Mouse (Mus musculus) CH12.LX (cell line): Measurements from ENCODE around the gene Rgl2. TPM values are rescaled to one million over a fixed set of nuclear protein-coding genes. Genes with fewer than 3 reads are reported as not detected.

Experiments
- DNase-seq: peaks from one replicate; pipeline ENCODE4 v3.0.0-alpha.2; 2013; ENCODE audit errors: extremely low read depth
- H3K27ac ChIP-seq: 2 replicates; pipeline ENCODE4 v1.5.1; 2012; ENCODE audit warnings: low read depth, mild to moderate bottlenecking, control low read depth, moderate library complexity; ENCODE audit not compliant: insufficient read depth
- H3K27me3 ChIP-seq: replicated peaks from 2 replicates; pipeline ENCODE3; 2012; ENCODE audit warnings: inconsistent platforms
- H3K36me3 ChIP-seq, 2 experiments: replicated peaks in 1 of 2; 2 replicates each; pipeline versions ENCODE3 to v1.6.1; 2012; ENCODE audit warnings: inconsistent platforms in 1 of 2, low read length in 1 of 2, mild to moderate bottlenecking in 1 of 2, mixed read lengths in 1 of 2, moderate library complexity in 1 of 2; ENCODE audit not compliant: control insufficient read depth in 1 of 2, insufficient read depth in 1 of 2
- H3K4me1 ChIP-seq, 2 experiments: 2 replicates each; pipeline ENCODE4 v1.6.1; 2012; ENCODE audit warnings: inconsistent platforms in 1 of 2, moderate library complexity in 1 of 2; ENCODE audit not compliant: insufficient read depth in 2 of 2, control insufficient read depth in 1 of 2
- H3K4me2 ChIP-seq: 2 replicates; pipeline ENCODE4 v1.6.1; 2012; ENCODE audit warnings: low read depth, mild to moderate bottlenecking, control low read depth; ENCODE audit not compliant: poor library complexity, insufficient read depth, severe bottlenecking
- H3K4me3 ChIP-seq, 3 experiments: fragments of 150-350 bp in 1 of 3; sonication (generic) in 1 of 3; replicated peaks in 1 of 3; 2 replicates each; pipeline versions ENCODE3 to v1.5.1; 2011 to 2012; ENCODE audit warnings: low read depth in 2 of 3, low read length in 2 of 3, mild to moderate bottlenecking in 2 of 3, moderate library complexity in 2 of 3, control low read depth in 1 of 3, improper control_type of control experiment in 1 of 3, inconsistent platforms in 1 of 3, mixed read lengths in 1 of 3; ENCODE audit not compliant: poor library complexity in 1 of 3
- H3K79me2 ChIP-seq: replicated peaks from 2 replicates; pipeline ENCODE4 v1.6.1; 2012; ENCODE audit warnings: mild to moderate bottlenecking, moderate library complexity; ENCODE audit not compliant: control insufficient read depth, poor library complexity, insufficient read depth, severe bottlenecking; ENCODE audit errors: extremely low read depth
- H3K9ac ChIP-seq: 2 replicates; pipeline ENCODE4 v1.6.1; 2012; ENCODE audit warnings: low read depth, mild to moderate bottlenecking, control low read depth, moderate library complexity; ENCODE audit not compliant: insufficient read depth
- H3K9me3 ChIP-seq: replicated peaks from 2 replicates; pipeline ENCODE3; 2012; ENCODE audit warnings: low read length, inconsistent platforms, mixed read lengths
- BHLHE40 ChIP-seq: IDR thresholded peaks from 2 replicates; pipeline ENCODE4 v1.6.1; 2011; ENCODE audit warnings: mild to moderate bottlenecking, low read depth, low read length, improper control_type of control experiment
- CHD1 ChIP-seq: IDR thresholded peaks from 2 replicates; pipeline ENCODE4 v1.6.1; 2012; ENCODE audit warnings: low read depth, low read length, improper control_type of control experiment, inconsistent platforms
- CTCF ChIP-seq, 2 experiments: IDR thresholded peaks in 1 of 2; conservative IDR thresholded peaks in 1 of 2; 2 replicates each; pipeline ENCODE4 v1.5.1; 2011 to 2012; ENCODE audit warnings: low read depth in 2 of 2, low read length in 2 of 2, improper control_type of control experiment in 1 of 2, inconsistent platforms in 1 of 2, mild to moderate bottlenecking in 1 of 2, moderate library complexity in 1 of 2
- E2F4 ChIP-seq: IDR thresholded peaks from 2 replicates; pipeline ENCODE4 v1.6.1; 2011; ENCODE audit warnings: low read depth, low read length, improper control_type of control experiment; ENCODE audit not compliant: insufficient replicate concordance
- EP300 ChIP-seq: IDR thresholded peaks from 2 replicates; pipeline ENCODE4 v1.6.1; 2011; ENCODE audit warnings: low read length, improper control_type of control experiment
- ETS1 ChIP-seq: conservative IDR thresholded peaks from 2 replicates; pipeline ENCODE4 v1.6.1; 2012; ENCODE audit warnings: low read depth, mild to moderate bottlenecking, inconsistent platforms, low read length, improper control_type of control experiment, moderate library complexity
- IRF4 ChIP-seq: IDR thresholded peaks from 2 replicates; pipeline ENCODE4 v1.6.1; 2014; ENCODE audit warnings: low read depth, mild to moderate bottlenecking, inconsistent platforms, low read length, improper control_type of control experiment
- JUN ChIP-seq: IDR thresholded peaks from 2 replicates; pipeline ENCODE4 v1.6.1; 2011; ENCODE audit warnings: low read depth, mild to moderate bottlenecking, low read length, improper control_type of control experiment, moderate library complexity; ENCODE audit not compliant: insufficient read depth
- JUND ChIP-seq: conservative IDR thresholded peaks from 2 replicates; pipeline ENCODE4 v1.6.1; 2011; ENCODE audit warnings: low read depth, low read length, improper control_type of control experiment
- KAT2A ChIP-seq: IDR thresholded peaks from 2 replicates; pipeline ENCODE4 v1.6.1; 2012; ENCODE audit warnings: low read length, improper control_type of control experiment, inconsistent platforms; ENCODE audit not compliant: insufficient replicate concordance
- MAZ ChIP-seq: IDR thresholded peaks from 2 replicates; pipeline ENCODE4 v1.6.1; 2012; ENCODE audit warnings: low read depth, mild to moderate bottlenecking, inconsistent platforms, low read length, improper control_type of control experiment, moderate library complexity
- MEF2A ChIP-seq: IDR thresholded peaks from 2 replicates; pipeline ENCODE4 v1.6.1; 2014; ENCODE audit warnings: low read depth, mild to moderate bottlenecking, inconsistent platforms, low read length, improper control_type of control experiment, borderline replicate concordance
- MYC ChIP-seq: IDR thresholded peaks from 2 replicates; pipeline ENCODE4 v1.6.1; 2011; ENCODE audit warnings: low read depth, mild to moderate bottlenecking, improper control_type of control experiment, low read length
- NRF1 ChIP-seq: IDR thresholded peaks from 2 replicates; pipeline ENCODE4 v1.6.1; 2014; ENCODE audit warnings: low read depth, mild to moderate bottlenecking, inconsistent platforms, low read length, improper control_type of control experiment, moderate library complexity
- PAX5 ChIP-seq: IDR thresholded peaks from 2 replicates; pipeline ENCODE4 v1.6.1; 2012; ENCODE audit warnings: low read length, inconsistent platforms, mixed read lengths
- POLR2A ChIP-seq: IDR thresholded peaks from 2 replicates; pipeline ENCODE4 v1.6.1; 2011; ENCODE audit warnings: low read depth, mild to moderate bottlenecking, improper control_type of control experiment, low read length
- RAD21 ChIP-seq: IDR thresholded peaks from 2 replicates; pipeline ENCODE4 v1.6.1; 2011; ENCODE audit warnings: low read depth, mild to moderate bottlenecking, low read length, improper control_type of control experiment, moderate library complexity
- SIN3A ChIP-seq: IDR thresholded peaks from 2 replicates; pipeline ENCODE4 v1.6.1; 2012; ENCODE audit warnings: low read length, improper control_type of control experiment, inconsistent platforms
- SMC3 ChIP-seq: IDR thresholded peaks from 2 replicates; pipeline ENCODE4 v1.6.1; 2011; ENCODE audit warnings: low read depth, low read length, improper control_type of control experiment
- TBP ChIP-seq: conservative IDR thresholded peaks from 2 replicates; pipeline ENCODE4 v1.6.1; 2011; ENCODE audit warnings: low read depth, low read length, improper control_type of control experiment
- TCF12 ChIP-seq: IDR thresholded peaks from 2 replicates; pipeline ENCODE4 v1.6.1; 2014; ENCODE audit warnings: low read depth, mild to moderate bottlenecking, inconsistent platforms, low read length, improper control_type of control experiment
- UBTF ChIP-seq: IDR thresholded peaks from 2 replicates; pipeline ENCODE4 v1.6.1; 2012; ENCODE audit warnings: low read depth, mild to moderate bottlenecking, inconsistent platforms, low read length, improper control_type of control experiment, moderate library complexity
- USF2 ChIP-seq: conservative IDR thresholded peaks from 2 replicates; pipeline ENCODE4 v1.6.1; 2011; ENCODE audit warnings: low read depth, low read length, improper control_type of control experiment
- ZC3H11A ChIP-seq: IDR thresholded peaks from 2 replicates; pipeline ENCODE4 v1.6.1; 2012; ENCODE audit warnings: low read depth, mild to moderate bottlenecking, inconsistent platforms, low read length, improper control_type of control experiment
- ZMIZ1 ChIP-seq: IDR thresholded peaks from 2 replicates; pipeline ENCODE4 v1.6.1; 2012; ENCODE audit warnings: low read depth, mild to moderate bottlenecking, inconsistent platforms, low read length, improper control_type of control experiment
- ZNF384 ChIP-seq: IDR thresholded peaks from 2 replicates; pipeline ENCODE4 v1.6.1; 2012; ENCODE audit warnings: low read depth, low read length, improper control_type of control experiment, inconsistent platforms
- dilution Hi-C: fragments of 300-500 bp; cut with MboI; formaldehyde crosslinking; loops from 2 replicates; pipeline ENCODE4 v1.14.3; 2020; ENCODE audit warnings: low sequenced_read_pairs; ENCODE audit not compliant: extremely low pct_unique_long_range_greater_than_20kb, extremely low pct_ligation_motif_present
- in situ Hi-C: fragments of 300-500 bp; cut with MboI; formaldehyde crosslinking; loops from 3 replicates; pipeline ENCODE4 v1.14.3; 2019; ENCODE audit warnings: low sequenced_read_pairs, low pct_ligation_motif_present, low pct_unique_long_range_greater_than_20kb, mixed read lengths
- polyA plus RNA-seq: library from polyadenylated mRNA; unstranded; fragments of >175 nt; gene quantifications from 2 replicates; pipeline ENCODE4 v1.2.1, GENCODE M21; 2012; ENCODE audit warnings: low read depth; ENCODE audit not compliant: insufficient read length
- total RNA-seq, 2 experiments: library from RNA; depleted of rRNA; stranded (reverse); fragments of 300-350 nt in 1 of 2; fragments of >200 nt in 1 of 2; gene quantifications; 2 replicates each; pipeline ENCODE4 v1.2.3; 2012 to 2014

Rgl2 gene
- total and polyA plus RNA-seq, 3 experiments = 20.1 to 29.1 (median 25.6) TPM

- Histone ChIP-seq H3K27ac (no peak overlapping the region), H3K36me3 (peaks cover 41 to 67% of the 10 kb centered on the region in 2 experiments), H3K9ac (no peak overlapping the region), H3K4me2 (no peak overlapping the region), H3K27me3 (no peaks in the 10 kb centered on the region), H3K4me1 (peaks cover 7 to 23% of the 10 kb centered on the region in 2 experiments), H3K4me3 (no peak overlapping the region)
- no peak for DNase-seq
- dilution Hi-C loops = no loop called here
- in situ Hi-C loops = no loop called here
- no peak for TF ChIP-seq POLR2A
- no peak for TF ChIP-seq MEF2A
- no peak for TF ChIP-seq ZNF384
- no peak for TF ChIP-seq BHLHE40
- TF ChIP-seq SIN3A = no peak
- no peak for TF ChIP-seq JUND
- no peak for TF ChIP-seq JUN
- TF ChIP-seq MAZ = no peak
- TF ChIP-seq RAD21 = no peak
- no peak for TF ChIP-seq USF2
- TF ChIP-seq ZMIZ1 = no peak
- TF ChIP-seq ZC3H11A = no peak
- TF ChIP-seq CTCF (conservative IDR thresholded peaks at IDR 0.05 in 1 of 2, IDR thresholded peaks at IDR 0.05 in 1 of 2; ENCODE audit: low read depth in 2 of 2, low read length in 2 of 2) = no peak
- TF ChIP-seq MYC = no peak
- TF ChIP-seq CHD1 = no peak
- TF ChIP-seq TBP = no peak
- no peak for TF ChIP-seq KAT2A
- TF ChIP-seq UBTF = no peak
- TF ChIP-seq NRF1 = no peak
- TF ChIP-seq, all 38 proteins: peak for 0
- H3K79me2 ChIP-seq = peaks cover 31% of the 10 kb centered on the region
- H3K9me3 ChIP-seq = no peaks in the 10 kb centered on the region
Observed at GRCm38 (mm10) chr17:33943454-33943853, 14.1 kb downstream of the Rgl2 start.

GRCm38 (mm10) chr17:33947430-33948089 lies 18.2 kb downstream of the Rgl2 start:
- no peak for DNase-seq
- Histone ChIP-seq H3K9ac (no peak overlapping the region), H3K27ac (no peak overlapping the region), H3K4me1 (peaks cover 2 to 13% of the 10 kb centered on the region in 2 experiments; a peak in 2 of 4 replicates), H3K27me3 (no peaks in the 10 kb centered on the region), H3K79me2 (no peaks in the 10 kb centered on the region), H3K4me3 (no peak overlapping the region), H3K36me3 (peaks cover 76 to 92% of the 10 kb centered on the region in 2 experiments), H3K9me3 (no peaks in the 10 kb centered on the region), H3K4me2 (no peak overlapping the region)
- TF ChIP-seq IRF4 = no peak
- no peak for TF ChIP-seq SIN3A
- no peak for TF ChIP-seq PAX5
- no peak for TF ChIP-seq JUN
- no peak for TF ChIP-seq SMC3
- TF ChIP-seq TCF12 = no peak
- TF ChIP-seq POLR2A = no peak
- TF ChIP-seq E2F4 = no peak
- TF ChIP-seq ETS1 = no peak
- TF ChIP-seq CHD1 = no peak
- TF ChIP-seq ZNF384 = no peak
- no peak for TF ChIP-seq CTCF (conservative IDR thresholded peaks at IDR 0.05 in 1 of 2, IDR thresholded peaks at IDR 0.05 in 1 of 2; ENCODE audit: low read depth in 2 of 2, low read length in 2 of 2)
- TF ChIP-seq EP300 = no peak
- TF ChIP-seq MEF2A = no peak
- dilution Hi-C loops = no loop called here
- in situ Hi-C loops = no loop called here
